Mouse (Mus musculus): ENCODE results near the gene Ear1.
"Not testable (repeated sequence)": the region's sequence is repeated elsewhere in the genome, so short reads cannot be mapped to it uniquely, and the experiment has no call there.

Gene Ear1

GRCm38 (mm10) chr14:43875417-43875816, at the start of gene Ear1:
Ear1 (minus strand) TSS chr14:43875517.
- not testable (repeated sequence) for DNase-seq (ENCODE audit: low spot score in 2 of 2)

GRCm38 (mm10) chr14:43924688-43925403, 49.5 kb upstream of the Ear1 start, which contains the start of gene Gm8113:
Gm8113 (plus strand) TSS chr14:43925390.
- DNase-seq (ENCODE audit: low spot score in 2 of 2), result peak; percentile 6

DNA sequence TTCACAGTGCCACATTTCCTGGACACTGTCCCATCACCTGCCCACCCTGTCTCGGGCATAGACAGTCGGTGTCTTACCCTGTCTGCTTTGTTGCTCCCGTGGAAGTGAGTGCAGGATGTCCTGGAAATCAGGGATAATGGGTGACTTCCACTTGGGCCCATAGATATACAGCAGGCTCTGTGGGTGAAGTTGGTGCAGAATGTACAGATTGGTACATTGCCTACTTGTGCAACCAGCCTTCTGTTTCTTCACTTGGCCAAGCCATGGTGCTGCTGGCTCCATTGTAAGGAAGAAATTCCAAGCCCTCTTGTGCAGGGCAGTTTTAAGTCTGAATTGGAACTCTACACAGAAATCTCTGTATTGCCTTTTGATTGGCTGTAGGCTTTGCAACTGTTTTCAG, 48.1 kb upstream of the Ear1 start, which contains the start of gene Ear10:
Ear10 (minus strand) TSS at position 101 of the 400 bp plus-strand sequence.
- not testable (repeated sequence) for DNase-seq (ENCODE audit: low spot score in 2 of 2)

DNA sequence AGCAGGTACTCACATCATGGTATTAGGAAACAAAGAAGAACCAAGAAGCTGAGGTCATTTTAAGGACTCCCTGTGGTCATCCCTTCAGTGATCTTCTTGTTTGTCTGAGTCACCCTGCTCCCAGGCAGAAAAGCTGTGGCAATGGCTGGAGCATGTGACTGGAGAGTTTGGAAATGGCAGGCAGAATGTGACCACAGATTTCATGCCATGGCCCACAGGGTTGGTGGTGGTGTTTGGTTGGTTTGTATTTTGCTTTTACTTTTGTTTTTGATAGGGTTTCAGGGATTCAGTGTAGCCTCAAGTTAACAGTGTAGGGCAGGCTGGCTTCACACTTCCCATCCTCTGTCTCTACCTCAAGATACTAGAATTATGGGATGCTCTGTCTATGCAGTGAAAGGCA, 42.9 kb upstream of the Ear1 start:
- not testable (repeated sequence) for DNase-seq (ENCODE audit: low spot score in 2 of 2)

- not testable (repeated sequence) for DNase-seq (ENCODE audit: low spot score in 2 of 2)
These were observed 23.3 kb upstream of the Ear1 start for GRCm38 (mm10) chr14:43898577-43898976.

GRCm38 (mm10) chr14:43895357-43895756, 20.0 kb upstream of the Ear1 start:
- DNase-seq (ENCODE audit: low spot score in 2 of 2), result not testable (repeated sequence)

DNA sequence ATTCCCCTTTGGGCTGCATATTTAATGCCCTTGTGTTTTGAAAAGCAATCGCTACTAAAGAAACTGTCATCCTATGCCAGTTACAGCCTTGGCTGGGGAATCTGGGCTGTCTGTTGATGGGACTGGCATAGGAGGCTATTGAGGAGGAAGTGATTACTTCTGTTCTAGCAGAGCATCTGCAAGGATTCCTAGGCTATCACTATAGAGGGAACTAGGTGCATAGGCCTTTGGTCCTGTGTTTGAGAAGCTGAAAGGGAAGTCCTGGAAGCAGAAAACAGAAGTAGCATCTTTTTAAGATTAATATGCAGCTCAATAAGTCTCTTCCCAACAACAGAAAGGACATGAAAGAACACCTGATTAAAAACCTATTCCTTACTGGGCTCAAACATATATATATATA, 16.0 kb upstream of the Ear1 start:
- not testable (repeated sequence) for DNase-seq (ENCODE audit: low spot score in 2 of 2)

DNA sequence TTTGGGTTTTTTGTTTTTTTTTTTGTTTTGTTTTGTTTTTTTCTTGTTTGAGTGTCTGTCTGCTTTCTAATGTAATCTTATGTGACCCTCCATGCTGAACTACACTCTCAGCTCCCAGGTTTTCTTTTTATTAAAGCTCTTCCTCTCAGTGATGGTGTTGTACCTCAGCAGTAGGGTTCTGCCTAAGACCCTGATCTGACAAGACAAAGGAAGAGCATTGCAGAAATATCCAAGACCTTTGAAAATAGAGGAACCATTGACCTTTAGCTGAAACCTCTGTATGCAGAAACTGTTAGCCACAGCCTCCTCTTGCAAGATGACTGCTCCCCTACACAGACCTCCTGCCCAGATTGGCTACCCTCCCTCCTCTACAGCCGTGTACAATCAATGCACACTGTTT, 10.9 kb upstream of the Ear1 start:
- not testable (repeated sequence) for DNase-seq (ENCODE audit: low spot score in 2 of 2)

DNA sequence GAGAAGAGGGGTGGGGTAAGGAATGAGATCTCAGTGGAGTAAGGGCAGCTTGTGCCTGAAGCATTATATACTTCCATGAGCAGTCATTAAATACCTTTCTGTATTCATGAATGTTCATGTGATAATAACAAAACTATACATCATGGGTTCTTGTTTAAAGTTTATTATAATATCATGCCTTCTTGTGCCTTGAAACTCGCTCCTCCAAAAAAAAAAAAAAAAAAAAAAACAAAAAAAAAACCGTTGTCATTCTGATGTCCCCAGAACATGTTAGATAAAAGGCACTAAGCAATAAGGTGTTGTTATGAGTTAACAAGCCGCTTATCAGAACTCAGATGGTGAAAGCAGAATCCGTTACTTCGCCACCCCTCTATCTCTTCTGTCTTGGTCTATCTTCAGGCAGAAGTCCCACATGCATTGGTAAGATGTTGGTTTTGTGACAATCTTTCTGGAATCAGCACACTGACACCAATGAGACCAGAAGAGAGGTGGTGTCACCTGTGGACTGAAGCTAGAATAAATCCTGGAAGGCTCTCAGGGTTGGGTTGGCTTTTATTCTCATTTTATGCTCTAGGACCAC, 4.7 kb upstream of the Ear1 start:
- not testable (repeated sequence) for DNase-seq (ENCODE audit: low spot score in 2 of 2)

- DNase-seq (ENCODE audit: low spot score in 2 of 2), result not testable (repeated sequence)
These were observed 2.5 kb upstream of the Ear1 start for GRCm38 (mm10) chr14:43877789-43878188.

DNA sequence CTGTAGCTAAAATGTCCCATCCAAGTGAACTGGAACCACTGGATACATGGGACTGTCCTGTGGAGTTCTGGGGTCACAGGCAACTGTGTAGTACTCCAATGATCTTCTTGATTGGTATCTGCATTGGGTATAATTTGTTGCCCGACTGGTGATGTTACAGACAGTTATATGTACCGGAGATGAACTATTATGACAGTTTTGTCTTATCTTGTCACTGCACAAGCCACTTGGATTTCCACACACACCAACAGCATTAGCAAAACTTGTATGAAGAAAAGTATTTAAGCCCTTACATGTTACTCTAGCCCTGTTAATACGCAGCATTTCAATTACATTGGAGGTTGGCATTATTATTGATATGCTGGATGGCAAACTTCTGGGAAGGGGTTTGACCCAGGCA, 455 bp downstream of the Ear1 start:
- DNase-seq (ENCODE audit: low spot score in 2 of 2), result not testable (repeated sequence)

- not testable (repeated sequence) for DNase-seq (ENCODE audit: low spot score in 2 of 2)
These were observed 14.8 kb downstream of the Ear1 start for GRCm38 (mm10) chr14:43860522-43860921.

GRCm38 (mm10) chr14:43859465-43859864, 15.9 kb downstream of the Ear1 start:
- not testable (repeated sequence) for DNase-seq (ENCODE audit: low spot score in 2 of 2)

DNA sequence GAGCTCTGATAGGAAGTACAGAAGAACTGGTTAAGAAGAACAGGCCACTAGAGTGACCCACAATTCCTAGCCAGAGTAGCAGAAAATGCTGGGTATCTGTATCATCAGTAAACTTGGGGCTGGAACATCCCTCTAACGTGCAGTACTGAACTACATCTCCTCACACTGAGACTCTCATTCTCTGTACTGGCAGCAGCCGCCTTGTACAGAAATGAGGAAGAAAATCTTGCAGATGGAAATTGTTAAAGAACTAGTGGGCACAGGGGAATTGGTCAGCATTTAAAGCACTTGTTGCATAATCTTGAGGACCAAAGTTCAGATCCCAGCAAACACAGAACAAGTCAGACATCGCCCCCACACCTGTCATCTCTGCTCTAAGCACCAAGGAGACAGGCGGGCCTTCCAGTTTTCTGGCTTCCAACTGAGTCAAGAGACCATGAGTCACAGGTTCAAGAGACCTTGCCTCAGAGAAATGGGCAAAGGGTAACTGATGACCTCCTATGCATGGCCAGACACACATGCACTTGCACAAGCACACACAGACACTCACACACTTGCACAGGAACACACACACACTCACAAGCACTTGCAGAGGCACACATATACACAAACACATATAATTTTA, 31.3 kb downstream of the Ear1 start:
- DNase-seq (ENCODE audit: low spot score in 2 of 2), result not testable (repeated sequence)

- DNase-seq (ENCODE audit: low spot score in 2 of 2), result not testable (repeated sequence)
These were observed 34.3 kb downstream of the Ear1 start for GRCm38 (mm10) chr14:43840976-43841375.

DNA sequence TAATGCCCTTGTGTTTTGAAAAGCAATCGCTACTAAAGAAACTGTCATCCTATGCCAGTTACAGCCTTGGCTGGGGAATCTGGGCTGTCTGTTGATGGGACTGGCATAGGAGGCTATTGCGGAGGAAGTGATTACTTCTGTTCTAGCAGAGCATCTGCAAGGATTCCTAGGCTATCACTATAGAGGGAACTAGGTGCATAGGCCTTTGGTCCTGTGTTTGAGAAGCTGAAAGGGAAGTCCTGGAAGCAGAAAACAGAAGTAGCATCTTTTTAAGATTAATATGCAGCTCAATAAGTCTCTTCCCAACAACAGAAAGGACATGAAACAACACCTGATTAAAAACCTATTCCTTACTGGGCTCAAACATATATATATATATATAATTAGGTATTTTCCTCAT, 40.0 kb downstream of the Ear1 start:
- DNase-seq (ENCODE audit: low spot score in 2 of 2), result not testable (repeated sequence)

- DNase-seq (ENCODE audit: low spot score in 2 of 2), result not testable (repeated sequence)
These were observed 44.9 kb downstream of the Ear1 start for GRCm38 (mm10) chr14:43830385-43830784.

- not testable (repeated sequence) for DNase-seq (ENCODE audit: low spot score in 2 of 2)
These were observed 51.1 kb downstream of the Ear1 start for GRCm38 (mm10) chr14:43824176-43824575.

GRCm38 (mm10) chr14:43821869-43822268, 53.4 kb downstream of the Ear1 start:
- not testable (repeated sequence) for DNase-seq (ENCODE audit: low spot score in 2 of 2)

DNA sequence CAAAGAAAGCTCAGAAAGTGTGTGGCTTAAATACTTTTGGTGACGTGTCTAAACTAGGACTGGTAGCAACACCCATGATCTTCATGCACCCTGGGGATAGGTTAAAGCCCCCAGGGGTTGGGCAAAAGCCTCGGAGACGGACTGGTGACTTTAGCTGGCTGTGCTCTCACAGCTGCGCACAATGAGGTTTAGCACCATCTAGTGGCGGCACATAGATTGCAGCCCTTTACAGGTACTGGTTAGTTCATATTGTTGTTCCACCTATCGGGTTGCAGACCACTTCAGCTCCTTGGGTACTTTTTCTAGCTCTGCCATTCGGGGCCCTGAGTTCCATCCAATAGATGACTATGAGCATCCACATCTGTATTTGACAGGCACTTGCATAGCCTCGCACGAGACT, 62.9 kb downstream of the Ear1 start:
- DNase-seq (ENCODE audit: low spot score in 2 of 2), result not testable (repeated sequence)

GRCm38 (mm10) chr14:43808142-43808541, 67.2 kb downstream of the Ear1 start:
- not testable (repeated sequence) for DNase-seq (ENCODE audit: low spot score in 2 of 2)

GRCm38 (mm10) chr14:43804435-43804834, 70.9 kb downstream of the Ear1 start:
- DNase-seq (ENCODE audit: low spot score in 2 of 2), result not testable (repeated sequence)

Data from spleen, postnatal 14 days (tissue).